Mouse (Mus musculus): ENCODE data around the gene Pard3. TPM values are rescaled to one million over a fixed set of nuclear protein-coding genes. Genes with fewer than 3 reads are reported as not detected.
A peak's percentile ranks its signal among the peaks of the same experiment; 100 is the strongest.

The Pard3 gene
- polyA plus RNA-seq, 1 experiment from 2014 or later = 14.5 TPM

- H3K27ac ChIP-seq (ENCODE audit: low read depth, low read length) = no peak overlapping the region
- 89% methylated on average over 13 of the region's 13 CpGs for WGBS
These were observed 360.7 kb downstream of the Pard3 start for GRCm38 (mm10) chr8:127424211-127424916.

GRCm38 (mm10) chr8:127426857-127427256, 363.2 kb downstream of the Pard3 start:
- no peaks in the 10 kb centered on the region for H3K9me3 ChIP-seq (ENCODE audit: control insufficient read depth, low read length)
- H3K27ac ChIP-seq (ENCODE audit: low read depth, low read length) = no peak overlapping the region
- no peak overlapping the region for H3K4me3 ChIP-seq (ENCODE audit: low read depth, low read length)
- DNase-seq (ENCODE audit: low spot score) (no peak), ATAC-seq (replicated peaks; ENCODE audit: low FRiP score) (no peak)
- H3K36me3 ChIP-seq (ENCODE audit: control insufficient read depth, insufficient read depth, low read length) = peaks cover 2% of the 10 kb centered on the region; the same call in 1 of the 2 replicates
- no peaks in the 10 kb centered on the region for H3K4me1 ChIP-seq (replicated peaks; ENCODE audit: control insufficient read depth, insufficient read depth, low read length)
- H3K4me2 ChIP-seq = no peak overlapping the region
- no peaks in the 10 kb centered on the region for H3K27me3 ChIP-seq (replicated peaks; ENCODE audit: control insufficient read depth, insufficient read depth, low read length)
- 54% methylated on average over 5 of the region's 5 CpGs for WGBS
- H3K9ac ChIP-seq (ENCODE audit: low read depth, low read length) = no peak overlapping the region

More at GRCm38 (mm10) chr8:127424211-127424916, 360.7 kb downstream of the Pard3 start:
- H3K4me2 ChIP-seq = no peak overlapping the region
- ATAC-seq (replicated peaks; ENCODE audit: low FRiP score) (no peak), DNase-seq (ENCODE audit: low spot score) (no peak)
- no peak overlapping the region for H3K9ac ChIP-seq (ENCODE audit: low read depth, low read length)
- H3K36me3 ChIP-seq (ENCODE audit: control insufficient read depth, insufficient read depth, low read length) = peaks cover 2% of the 10 kb centered on the region; the same call in 1 of the 2 replicates
- no peaks in the 10 kb centered on the region for H3K4me1 ChIP-seq (replicated peaks; ENCODE audit: control insufficient read depth, insufficient read depth, low read length)
- no peak overlapping the region for H3K4me3 ChIP-seq (ENCODE audit: low read depth, low read length)
- H3K9me3 ChIP-seq (ENCODE audit: control insufficient read depth, low read length) = no peaks in the 10 kb centered on the region
- no peaks in the 10 kb centered on the region for H3K27me3 ChIP-seq (replicated peaks; ENCODE audit: control insufficient read depth, insufficient read depth, low read length)

- no peak overlapping the region for H3K4me3 ChIP-seq (ENCODE audit: low read depth, low read length)
- WGBS = 93% methylated on average over 7 of the region's 7 CpGs
- H3K4me2 ChIP-seq = no peak overlapping the region
- no peak for DNase-seq (ENCODE audit: low spot score)
- peaks cover 2% of the 10 kb centered on the region; the same call in 1 of the 2 replicates for H3K36me3 ChIP-seq (ENCODE audit: control insufficient read depth, insufficient read depth, low read length)
- no peak overlapping the region for H3K27ac ChIP-seq (ENCODE audit: low read depth, low read length)
- no peak overlapping the region for H3K9ac ChIP-seq (ENCODE audit: low read depth, low read length)
- H3K9me3 ChIP-seq (ENCODE audit: control insufficient read depth, low read length) = no peaks in the 10 kb centered on the region
- no peak for ATAC-seq (replicated peaks; ENCODE audit: low FRiP score)
- H3K4me1 ChIP-seq (replicated peaks; ENCODE audit: control insufficient read depth, insufficient read depth, low read length) = no peaks in the 10 kb centered on the region
- no peaks in the 10 kb centered on the region for H3K27me3 ChIP-seq (replicated peaks; ENCODE audit: control insufficient read depth, insufficient read depth, low read length)
These were observed 364.3 kb downstream of the Pard3 start for GRCm38 (mm10) chr8:127428004-127428403.

DNA sequence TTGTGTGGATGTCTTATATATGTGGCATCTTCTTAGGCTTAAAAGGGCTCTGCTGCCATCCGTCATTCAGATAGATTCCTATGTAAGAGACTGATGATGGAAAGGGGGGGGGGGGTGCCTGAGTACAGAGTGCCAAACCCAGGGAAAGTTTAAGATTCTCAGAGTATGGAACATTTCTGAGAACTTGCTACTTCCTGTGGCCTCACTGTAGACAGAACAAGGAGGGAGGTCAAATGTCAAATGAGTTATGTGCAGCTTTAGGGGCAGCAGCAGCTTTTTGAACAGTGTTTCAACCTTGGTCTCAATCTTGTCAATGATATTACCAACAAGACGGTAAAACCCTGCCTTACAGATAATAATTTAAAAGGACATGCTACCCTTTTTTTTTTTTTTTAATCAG, 367.5 kb downstream of the Pard3 start:
- Histone ChIP-seq H3K9me3 (ENCODE audit: control insufficient read depth, low read length) (no peaks in the 10 kb centered on the region), H3K4me3 (ENCODE audit: low read depth, low read length) (no peak overlapping the region), H3K27me3 (replicated peaks; ENCODE audit: control insufficient read depth, insufficient read depth, low read length) (no peaks in the 10 kb centered on the region), H3K4me2 (no peak overlapping the region), H3K9ac (ENCODE audit: low read depth, low read length) (no peak overlapping the region), H3K27ac (ENCODE audit: low read depth, low read length) (no peak overlapping the region), H3K4me1 (replicated peaks; ENCODE audit: control insufficient read depth, insufficient read depth, low read length) (no peaks in the 10 kb centered on the region), H3K36me3 (ENCODE audit: control insufficient read depth, insufficient read depth, low read length) (peaks cover 2% of the 10 kb centered on the region; the same call in 1 of the 2 replicates)
- ATAC-seq (replicated peaks; ENCODE audit: low FRiP score) (no peak), DNase-seq (ENCODE audit: low spot score) (no peak)
- 64% methylated on average over 2 of the region's 2 CpGs for WGBS

- Histone ChIP-seq H3K36me3 (ENCODE audit: control insufficient read depth, insufficient read depth, low read length) (no peaks in the 10 kb centered on the region), H3K9ac (ENCODE audit: low read depth, low read length) (no peak overlapping the region), H3K4me3 (ENCODE audit: low read depth, low read length) (no peak overlapping the region), H3K9me3 (ENCODE audit: control insufficient read depth, low read length) (no peaks in the 10 kb centered on the region), H3K27me3 (replicated peaks; ENCODE audit: control insufficient read depth, insufficient read depth, low read length) (no peaks in the 10 kb centered on the region), H3K4me1 (replicated peaks; ENCODE audit: control insufficient read depth, insufficient read depth, low read length) (peaks cover 10% of the 10 kb centered on the region), H3K27ac (ENCODE audit: low read depth, low read length) (no peak overlapping the region), H3K4me2 (no peak overlapping the region)
- ATAC-seq (replicated peaks; ENCODE audit: low FRiP score) = no peak
- DNase-seq (ENCODE audit: low spot score) = no peak
- WGBS = 78% methylated on average over 6 of the region's 6 CpGs
These were observed 372.3 kb downstream of the Pard3 start for GRCm38 (mm10) chr8:127435975-127436374.

GRCm38 (mm10) chr8:127437613-127438235, 374.0 kb downstream of the Pard3 start:
- Histone ChIP-seq H3K9me3 (ENCODE audit: control insufficient read depth, low read length) (no peaks in the 10 kb centered on the region), H3K27ac (ENCODE audit: low read depth, low read length) (no peak overlapping the region), H3K27me3 (replicated peaks; ENCODE audit: control insufficient read depth, insufficient read depth, low read length) (no peaks in the 10 kb centered on the region), H3K9ac (ENCODE audit: low read depth, low read length) (no peak overlapping the region), H3K36me3 (ENCODE audit: control insufficient read depth, insufficient read depth, low read length) (no peaks in the 10 kb centered on the region), H3K4me2 (no peak overlapping the region), H3K4me3 (ENCODE audit: low read depth, low read length) (no peak overlapping the region), H3K4me1 (replicated peaks; ENCODE audit: control insufficient read depth, insufficient read depth, low read length) (peaks cover 10% of the 10 kb centered on the region)
- WGBS = 73% methylated on average over 5 of the region's 5 CpGs
- ATAC-seq (replicated peaks; ENCODE audit: low FRiP score) = no peak
- DNase-seq (ENCODE audit: low spot score) = peak; percentile 22

DNA sequence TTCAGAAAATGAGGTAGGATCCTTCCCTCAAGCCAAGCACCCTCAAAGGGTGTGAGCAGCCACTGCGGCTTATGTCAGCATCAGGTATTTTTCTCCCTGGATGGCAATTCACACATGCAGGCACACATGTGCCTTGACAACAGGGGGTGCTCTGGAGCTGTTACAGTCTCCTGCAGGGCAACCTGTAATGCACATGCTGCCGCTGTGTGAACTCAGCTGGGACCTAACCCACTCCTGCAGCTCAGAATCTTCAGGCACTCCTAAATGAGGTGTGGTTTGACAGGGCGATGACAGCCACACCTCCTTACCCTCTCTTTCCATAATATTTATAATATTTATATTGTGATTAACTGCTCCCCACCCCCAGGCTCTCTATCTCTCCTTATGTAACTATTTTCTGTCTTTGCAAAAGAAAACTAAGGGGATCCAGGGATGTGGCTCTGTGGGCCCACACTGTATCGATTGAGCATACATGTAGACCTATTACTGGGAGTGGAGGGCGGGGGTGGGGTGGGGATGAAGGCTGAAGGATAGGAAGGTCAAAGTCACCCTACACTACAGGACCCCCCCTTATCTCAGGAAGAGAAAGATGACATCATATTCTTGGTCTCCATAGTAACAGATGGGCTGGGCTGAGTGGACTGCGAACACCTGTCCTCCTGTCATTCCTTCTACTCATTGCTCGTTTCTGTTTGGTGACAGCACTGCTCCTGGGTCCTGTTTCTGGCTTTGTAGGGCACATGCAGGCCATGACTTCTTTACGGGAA, 375.1 kb downstream of the Pard3 start:
- H3K27ac ChIP-seq (ENCODE audit: low read depth, low read length) = no peak overlapping the region
- ATAC-seq (replicated peaks; ENCODE audit: low FRiP score) = peak; percentile 40
- H3K4me2 ChIP-seq = no peak overlapping the region
- peaks cover 10% of the 10 kb centered on the region for H3K4me1 ChIP-seq (replicated peaks; ENCODE audit: control insufficient read depth, insufficient read depth, low read length)
- no peaks in the 10 kb centered on the region for H3K36me3 ChIP-seq (ENCODE audit: control insufficient read depth, insufficient read depth, low read length)
- peak; percentile 33 for DNase-seq (ENCODE audit: low spot score)
- H3K4me3 ChIP-seq (ENCODE audit: low read depth, low read length) = no peak overlapping the region
- H3K27me3 ChIP-seq (replicated peaks; ENCODE audit: control insufficient read depth, insufficient read depth, low read length) = no peaks in the 10 kb centered on the region
- no peak overlapping the region for H3K9ac ChIP-seq (ENCODE audit: low read depth, low read length)
- no peaks in the 10 kb centered on the region for H3K9me3 ChIP-seq (ENCODE audit: control insufficient read depth, low read length)
- WGBS = 64% methylated on average over 8 of the region's 8 CpGs

GRCm38 (mm10) chr8:127439392-127440160, 375.9 kb downstream of the Pard3 start:
- no peak overlapping the region for H3K9ac ChIP-seq (ENCODE audit: low read depth, low read length)
- H3K4me1 ChIP-seq (replicated peaks; ENCODE audit: control insufficient read depth, insufficient read depth, low read length) = peaks cover 10% of the 10 kb centered on the region
- peak; percentile 26 for DNase-seq (ENCODE audit: low spot score)
- H3K36me3 ChIP-seq (ENCODE audit: control insufficient read depth, insufficient read depth, low read length) = no peaks in the 10 kb centered on the region
- no peaks in the 10 kb centered on the region for H3K27me3 ChIP-seq (replicated peaks; ENCODE audit: control insufficient read depth, insufficient read depth, low read length)
- WGBS = 70% methylated on average over 10 of the region's 10 CpGs
- no peak for ATAC-seq (replicated peaks; ENCODE audit: low FRiP score)
- no peak overlapping the region for H3K4me3 ChIP-seq (ENCODE audit: low read depth, low read length)
- peak overlapping the region; percentile 35 for H3K4me2 ChIP-seq
- H3K9me3 ChIP-seq (ENCODE audit: control insufficient read depth, low read length) = no peaks in the 10 kb centered on the region
- no peak overlapping the region for H3K27ac ChIP-seq (ENCODE audit: low read depth, low read length)
